Mouse (Mus musculus): ENCODE data around the gene Poc1a.

DNA sequence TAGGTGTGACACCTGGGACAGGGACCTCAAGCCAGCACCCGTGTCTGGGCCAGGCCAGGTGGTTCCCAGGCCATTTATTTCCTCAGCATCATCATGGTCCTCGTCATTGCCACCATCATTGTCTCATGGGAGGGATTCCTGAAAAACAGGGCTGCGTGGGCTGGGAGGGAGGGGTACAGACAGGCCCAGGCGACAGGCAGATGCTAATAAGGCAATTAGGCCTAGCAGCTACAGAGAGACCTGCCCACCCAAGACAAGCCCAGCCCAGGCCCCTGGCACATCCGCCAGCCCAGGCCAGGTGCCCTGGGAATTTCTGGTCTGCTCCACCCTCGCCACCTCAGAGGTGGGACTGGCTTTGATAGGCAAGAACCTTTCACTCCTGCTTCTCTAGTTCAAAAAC lies 78.4 kb downstream of the Poc1a start:
- TF ChIP-seq CTCF (IDR thresholded peaks at IDR 0.05; ENCODE audit: extremely low read depth, insufficient read depth, low read length) (no peak), POLR2A (IDR thresholded peaks at IDR 0.05; ENCODE audit: extremely low read depth, insufficient read depth, low read length) (no peak)
